Comparison of ENCODE assay signal across 13 mouse cellular contexts in the genomic region with DNA sequence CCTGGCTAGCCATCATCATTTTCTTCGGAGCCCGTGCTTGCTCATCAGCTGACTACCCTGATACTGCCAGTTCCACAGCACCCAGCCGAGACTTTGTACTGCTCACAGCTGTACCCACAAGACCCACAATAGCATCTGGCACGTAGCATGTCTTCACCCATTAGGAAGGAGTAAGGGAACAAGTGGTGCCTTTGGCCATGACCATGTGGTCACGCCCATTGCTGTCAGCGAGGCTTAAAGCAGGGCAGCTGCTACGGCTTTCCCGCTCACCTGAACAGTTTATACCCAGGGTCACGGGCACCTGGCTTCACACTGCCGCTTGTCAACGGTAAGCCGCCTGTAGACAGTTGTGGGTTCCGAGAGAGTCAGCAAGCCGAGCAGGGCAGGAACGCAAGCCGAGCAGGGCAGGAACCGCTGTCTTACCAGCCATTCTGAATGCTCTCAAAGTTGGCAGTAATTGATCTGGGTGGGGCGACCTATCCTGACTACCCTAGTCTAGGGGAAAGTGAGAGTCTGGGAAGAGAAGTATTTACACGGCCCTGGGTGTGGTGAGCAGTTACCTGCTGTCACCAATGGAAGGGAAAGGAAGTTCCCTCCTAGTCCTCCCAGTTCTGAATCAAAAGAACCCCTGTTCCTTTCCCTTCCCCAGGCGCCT.
DNase-seq lines count a peak whose midpoint lies in the region; ATAC-seq and TF ChIP-seq lines count a peak whose summit lies in the region.
"Had no signal": no experiment of that assay in that cellular context is flagged by ENCODE, and none has a peak within 500 bp of the region (broad histone marks: within the 10 kb centered on the region; RNA-seq: fewer than 3 reads in every experiment).

No protein-coding gene starts in this region.

- no peak for TF ChIP-seq POLR2A in spleen, adult 2 months (IDR thresholded peaks at IDR 0.05; ENCODE audit: low read depth, low read length)
- TF ChIP-seq POLR2A in olfactory bulb, adult 2 months (IDR thresholded peaks at IDR 0.05; ENCODE audit: insufficient read depth, low read depth, low read length) = no peak

- no peak overlapping the region for H3K9ac ChIP-seq in midbrain, embryonic 14.5 days (replicated peaks; ENCODE audit: low read length)
- H3K9ac ChIP-seq: liver, embryonic 14.5 days; midbrain, embryonic 13.5 days had no signal

- no peak overlapping the region for H3K4me3 ChIP-seq in spleen, adult 2 months (ENCODE audit: extremely low read depth, insufficient read depth, insufficient read length)
- H3K4me3 ChIP-seq in olfactory bulb, adult 2 months (ENCODE audit: insufficient read depth, low read depth, low read length) = no peak overlapping the region
- H3K4me3 ChIP-seq in midbrain, embryonic 14.5 days (replicated peaks; ENCODE audit: low read depth, low read length) = no peak overlapping the region
- H3K4me3 ChIP-seq: erythroblast, embryonic 14.5 days; midbrain, embryonic 13.5 days had no signal

- WGBS in spleen, adult 2 months = 22% methylated on average over 20 of the region's 20 CpGs
- 67% methylated on average over 20 of the region's 20 CpGs for WGBS in olfactory bulb, adult 2 months
- 83% methylated on average over 20 of the region's 20 CpGs for WGBS in midbrain, embryonic 14.5 days

- H3K4me1 ChIP-seq in spleen, adult 2 months (ENCODE audit: control insufficient read depth, insufficient read depth, insufficient read length) = peaks cover 7% of the 10 kb centered on the region; the same call in 1 of the 2 replicates
- peaks cover 50% of the 10 kb centered on the region for H3K4me1 ChIP-seq in olfactory bulb, adult 2 months (ENCODE audit: control insufficient read depth, insufficient read depth, low read length)
- H3K4me1 ChIP-seq in midbrain, embryonic 14.5 days (ENCODE audit: control insufficient read depth, insufficient read depth, low read length) = 0 out of 2 replicates have a peak, but pooled peaks cover 2% of the 10 kb centered on the region

- H3K36me3 ChIP-seq in spleen, adult 2 months (ENCODE audit: control insufficient read depth, insufficient read depth, low read length) = no peaks in the 10 kb centered on the region
- H3K36me3 ChIP-seq in midbrain, embryonic 14.5 days (ENCODE audit: control insufficient read depth, insufficient read depth, low read length) = no peaks in the 10 kb centered on the region
- H3K36me3 ChIP-seq: midbrain, embryonic 13.5 days had no signal

- ATAC-seq in midbrain, embryonic 14.5 days (ENCODE audit: low FRiP score, low TSS enrichment) = no peak
- ATAC-seq: midbrain, embryonic 13.5 days had no signal

- H3K27me3 ChIP-seq in spleen, adult 2 months (ENCODE audit: control insufficient read depth, insufficient read depth, low read length) = no peaks in the 10 kb centered on the region
- H3K27me3 ChIP-seq in midbrain, embryonic 14.5 days (ENCODE audit: control insufficient read depth, insufficient read depth, low read length) = no peaks in the 10 kb centered on the region

- TF ChIP-seq CTCF in spleen, adult 2 months (IDR thresholded peaks at IDR 0.05; ENCODE audit: extremely low read depth, insufficient read depth, insufficient read length, insufficient replicate concordance) = no peak
- TF ChIP-seq CTCF in olfactory bulb, adult 2 months (IDR thresholded peaks at IDR 0.05; ENCODE audit: insufficient read depth, low read depth, low read length) = no peak

- peak overlapping the region; percentile 30; the same call in 1 of the 2 replicates for H3K27ac ChIP-seq in spleen, adult 2 months (ENCODE audit: insufficient read depth, low read length)
- peak overlapping the region; percentile 16 for H3K27ac ChIP-seq in olfactory bulb, adult 2 months (ENCODE audit: insufficient read depth, low read depth, low read length)
- no peak overlapping the region for H3K27ac ChIP-seq in midbrain, embryonic 14.5 days (replicated peaks; ENCODE audit: low read depth, low read length)
- H3K27ac ChIP-seq: liver, embryonic 14.5 days; midbrain, embryonic 13.5 days had no signal

- no peaks in the 10 kb centered on the region for H3K9me3 ChIP-seq in midbrain, embryonic 14.5 days (ENCODE audit: control insufficient read depth, low read length)
- H3K9me3 ChIP-seq: midbrain, embryonic 13.5 days had no signal

- no peak overlapping the region for H3K4me2 ChIP-seq in midbrain, embryonic 14.5 days (ENCODE audit: low read length)
- H3K4me2 ChIP-seq: midbrain, embryonic 13.5 days had no signal

- peak in 1 of 2 experiments; percentile 17 for DNase-seq in spleen, adult 2 months (ENCODE audit: low read depth in 1 of 2, low spot score in 2 of 2)
- no peak for DNase-seq in spleen, postnatal 4 days (ENCODE audit: low spot score in 2 of 2)
- peak; percentile 75 for DNase-seq in induced T-regulatory cell, adult 2 months (ENCODE audit: low read depth)
- no peak for DNase-seq in embryo, embryonic 10.5 days (ENCODE audit: low spot score)
- DNase-seq in layer of hippocampus, postnatal 10 days (ENCODE audit: low spot score in 2 of 2) = no peak
- no peak for DNase-seq in midbrain, embryonic 14.5 days
- DNase-seq: cerebellum, adult 9-10 months; gastrocnemius, postnatal 14 days; heart, postnatal 10 days had no signal
